Mouse (Mus musculus) CD8-positive naive resting alpha-beta T cell, adult 57 days (primary cell): ENCODE data around the gene Olfr802. TPM values are rescaled to one million over a fixed set of nuclear protein-coding genes. Genes with fewer than 3 reads are reported as not detected.

Source experiments
- total RNA-seq: library from RNA; stranded (reverse); gene quantifications from one replicate; pipeline ENCODE4 v1.2.4, GENCODE M21; 2023

The Olfr802 gene
- not detected for total RNA-seq

GRCm38 (mm10) chr10:129688069-129688468, at the start of gene Olfr802:
TSS of gene Olfr802 (minus strand) at chr10:129688169.

GRCm38 (mm10) chr10:129729275-129729674, 41.3 kb upstream of the Olfr802 start, which contains the start of gene Olfr805:
TSS of gene Olfr805 (minus strand) at chr10:129729375.

GRCm38 (mm10) chr10:129702910-129703309, 14.9 kb upstream of the Olfr802 start, which contains the start of gene Olfr804:
TSS of gene Olfr804 (plus strand) at chr10:129703210.

GRCm38 (mm10) chr10:129694186-129694585, 6.2 kb upstream of the Olfr802 start, which contains the start of gene Olfr803:
TSS of gene Olfr803 (minus strand) at chr10:129694286.

GRCm38 (mm10) chr10:129673765-129674164, 14.2 kb downstream of the Olfr802 start, which contains the start of gene Olfr801:
TSS of gene Olfr801 (minus strand) at chr10:129673865.

GRCm38 (mm10) chr10:129657394-129657793, 30.6 kb downstream of the Olfr802 start, which contains the start of gene Olfr800:
TSS of gene Olfr800 (plus strand) at chr10:129657694.

GRCm38 (mm10) chr10:129637184-129637583, 50.8 kb downstream of the Olfr802 start, which contains the start of gene Olfr799:
TSS of gene Olfr799 (plus strand) at chr10:129637484.

GRCm38 (mm10) chr10:129627834-129628233, 60.1 kb downstream of the Olfr802 start, which contains the start of gene Olfr798:
TSS of gene Olfr798 (minus strand) at chr10:129627934.

Other genes with a start within 250 kb of the Olfr802 start
- not detected for gene Olfr787, start 226.3 kb downstream of the Olfr802 start, total RNA-seq
- gene Olfr788, start 217.2 kb downstream of the Olfr802 start, total RNA-seq = not detected
- not detected for gene Olfr789, start 203.4 kb downstream of the Olfr802 start, total RNA-seq
- gene Olfr790, start 189.7 kb downstream of the Olfr802 start, total RNA-seq = not detected
- not detected for gene Olfr791, start 166.4 kb downstream of the Olfr802 start, total RNA-seq
- not detected for gene Olfr792, start 149.0 kb downstream of the Olfr802 start, total RNA-seq
- not detected for gene Olfr794, start 120.5 kb downstream of the Olfr802 start, total RNA-seq
- not detected for gene Olfr796, start 75.6 kb downstream of the Olfr802 start, total RNA-seq
- not detected for gene Olfr798, start 60.2 kb downstream of the Olfr802 start, total RNA-seq
- gene Olfr799, start 50.7 kb downstream of the Olfr802 start, total RNA-seq = not detected
- not detected for gene Olfr800, start 30.5 kb downstream of the Olfr802 start, total RNA-seq
- not detected for gene Olfr801, start 14.3 kb downstream of the Olfr802 start, total RNA-seq
- gene Olfr803, start 6.1 kb upstream of the Olfr802 start, total RNA-seq = not detected
- not detected for gene Olfr804, start 15.0 kb upstream of the Olfr802 start, total RNA-seq
- not detected for gene Olfr805, start 41.2 kb upstream of the Olfr802 start, total RNA-seq
- not detected for gene Olfr806, start 53.8 kb upstream of the Olfr802 start, total RNA-seq
- gene Olfr807, start 69.6 kb upstream of the Olfr802 start, total RNA-seq = not detected
- not detected for gene Olfr808, start 77.3 kb upstream of the Olfr802 start, total RNA-seq
- gene Olfr809, start 86.5 kb upstream of the Olfr802 start, total RNA-seq = not detected
- gene Olfr810, start 106.7 kb upstream of the Olfr802 start, total RNA-seq = not detected
- gene Olfr811, start 116.2 kb upstream of the Olfr802 start, total RNA-seq = not detected
- gene Olfr812, start 157.9 kb upstream of the Olfr802 start, total RNA-seq = not detected
- gene Olfr813, start 167.2 kb upstream of the Olfr802 start, total RNA-seq = not detected
- not detected for gene Olfr814, start 191.7 kb upstream of the Olfr802 start, total RNA-seq
- not detected for gene Olfr815, start 217.7 kb upstream of the Olfr802 start, total RNA-seq
- gene Olfr816, start 227.4 kb upstream of the Olfr802 start, total RNA-seq = not detected